Mouse (Mus musculus): ENCODE results near the gene Nkx2-5.

The Nkx2-5 gene

DNA sequence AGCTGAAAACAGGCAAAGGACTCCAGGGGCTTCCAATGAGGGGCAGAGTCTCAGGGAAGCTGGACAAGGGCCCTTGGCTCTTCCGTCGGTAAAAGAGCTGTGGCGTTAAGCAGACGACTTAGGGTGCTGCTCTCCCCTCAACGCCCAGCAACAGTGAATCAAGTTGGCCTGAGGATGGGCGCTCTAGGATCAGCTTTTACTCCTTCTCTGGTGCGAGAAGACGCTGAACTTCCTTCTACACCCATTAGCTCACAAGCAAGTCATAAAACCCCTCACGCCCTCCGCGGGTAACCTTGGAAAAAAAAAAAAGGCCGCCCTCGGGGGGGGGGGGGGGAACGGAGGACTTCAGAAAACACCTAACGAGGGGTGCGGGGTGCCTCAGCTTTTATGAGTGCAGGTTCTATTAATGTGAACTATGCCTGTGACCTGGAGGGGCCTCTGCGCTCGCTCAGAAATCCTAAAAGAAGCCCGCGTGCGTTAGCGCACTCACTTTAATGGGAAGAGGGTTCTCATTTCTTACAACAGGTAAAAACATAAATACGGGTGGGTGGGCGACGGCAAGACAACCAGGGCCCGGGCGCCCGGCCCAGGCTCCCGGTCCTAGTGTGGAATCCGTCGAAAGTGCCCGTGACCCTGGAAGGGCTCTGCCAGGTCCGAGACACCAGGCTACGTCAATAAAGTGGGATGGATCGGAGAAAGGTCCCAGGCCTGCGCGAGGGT, 6.5 kb downstream of the Nkx2-5 start:
- ATAC-seq (ENCODE audit: insufficient number of reproducible peaks, low FRiP score, low TSS enrichment), result no peak

- no peak for ATAC-seq (ENCODE audit: insufficient number of reproducible peaks, low FRiP score, low TSS enrichment)
These were observed 7.2 kb downstream of the Nkx2-5 start for GRCm38 (mm10) chr17:26837546-26837985.

DNA sequence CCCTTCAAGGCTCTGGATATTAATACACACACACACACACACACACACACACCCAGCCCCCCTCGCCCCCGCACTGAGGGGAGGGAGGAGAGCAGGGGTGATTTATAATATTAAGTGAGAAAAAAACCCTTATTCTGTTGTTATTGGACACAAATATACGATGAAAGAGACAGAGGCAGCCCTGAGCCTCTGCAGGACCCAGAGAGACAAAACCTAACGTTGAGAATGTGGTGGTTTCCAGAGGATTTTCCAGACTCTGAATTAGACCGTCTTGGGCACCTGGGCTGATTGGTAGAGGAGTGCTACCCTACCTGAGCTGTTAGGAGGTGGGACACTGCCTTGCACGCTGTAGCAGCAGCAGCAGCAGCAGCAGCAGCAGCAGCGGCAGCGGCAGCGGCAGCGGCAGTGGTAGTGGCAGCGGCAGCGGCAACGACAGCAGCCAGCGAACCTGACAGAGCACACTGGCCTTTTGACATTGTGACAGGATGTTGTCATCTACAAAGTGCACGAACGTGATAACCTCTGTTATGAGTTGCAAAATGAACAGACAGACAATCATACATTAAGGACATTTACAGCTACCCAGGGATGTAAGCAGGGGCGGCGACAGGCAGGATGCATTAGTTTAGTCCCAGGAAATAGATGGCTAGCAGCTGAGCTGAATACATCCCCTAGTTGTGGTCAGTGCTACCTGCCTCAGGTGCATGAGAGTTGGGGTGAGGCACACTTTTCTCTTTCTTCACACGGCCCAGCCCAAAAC, 7.8 kb downstream of the Nkx2-5 start:
- ATAC-seq (ENCODE audit: insufficient number of reproducible peaks, low FRiP score, low TSS enrichment), result no peak

GRCm38 (mm10) chr17:26836377-26836776, 8.4 kb downstream of the Nkx2-5 start:
- no peak for ATAC-seq (ENCODE audit: insufficient number of reproducible peaks, low FRiP score, low TSS enrichment)

- ATAC-seq (ENCODE audit: insufficient number of reproducible peaks, low FRiP score, low TSS enrichment), result no peak
These were observed 8.9 kb downstream of the Nkx2-5 start for GRCm38 (mm10) chr17:26835956-26836355.

- ATAC-seq (ENCODE audit: insufficient number of reproducible peaks, low FRiP score, low TSS enrichment), result no peak
These were observed 9.6 kb downstream of the Nkx2-5 start for GRCm38 (mm10) chr17:26834966-26835755.

- ATAC-seq (ENCODE audit: insufficient number of reproducible peaks, low FRiP score, low TSS enrichment), result no peak
These were observed 10.4 kb downstream of the Nkx2-5 start for GRCm38 (mm10) chr17:26834302-26834965.

- no peak for ATAC-seq (ENCODE audit: insufficient number of reproducible peaks, low FRiP score, low TSS enrichment)
These were observed 11.0 kb downstream of the Nkx2-5 start for GRCm38 (mm10) chr17:26833806-26834205.

DNA sequence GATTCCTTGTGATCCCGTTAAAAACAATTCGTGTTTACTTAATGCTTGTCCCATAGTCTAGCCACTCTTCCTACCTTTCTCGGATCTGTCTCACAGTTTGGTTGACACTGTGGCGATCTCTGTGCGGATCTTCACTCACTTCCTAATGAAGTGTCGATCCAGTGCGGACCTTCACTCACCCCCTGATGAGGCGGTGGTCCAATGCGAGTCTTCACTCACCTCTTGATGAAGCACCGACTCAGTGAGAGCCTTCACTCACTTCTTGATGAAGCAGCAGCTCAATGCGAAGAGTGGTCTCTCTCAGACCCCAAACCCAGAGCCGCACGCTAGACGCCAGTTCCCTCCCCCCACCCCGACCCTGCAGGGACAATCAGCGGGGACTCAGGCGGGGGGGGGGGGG, 18.7 kb downstream of the Nkx2-5 start:
- ATAC-seq (ENCODE audit: insufficient number of reproducible peaks, low FRiP score, low TSS enrichment), result no peak

GRCm38 (mm10) chr17:26817776-26818175, 27.0 kb downstream of the Nkx2-5 start:
- ATAC-seq (ENCODE audit: insufficient number of reproducible peaks, low FRiP score, low TSS enrichment), result no peak

- no peak for ATAC-seq (ENCODE audit: insufficient number of reproducible peaks, low FRiP score, low TSS enrichment)
These were observed 28.0 kb downstream of the Nkx2-5 start for GRCm38 (mm10) chr17:26816810-26817209.

- ATAC-seq (ENCODE audit: insufficient number of reproducible peaks, low FRiP score, low TSS enrichment), result no peak
These were observed 31.3 kb downstream of the Nkx2-5 start for GRCm38 (mm10) chr17:26813497-26813896.

GRCm38 (mm10) chr17:26812607-26813006, 32.2 kb downstream of the Nkx2-5 start:
- ATAC-seq (ENCODE audit: insufficient number of reproducible peaks, low FRiP score, low TSS enrichment), result no peak

- ATAC-seq (ENCODE audit: insufficient number of reproducible peaks, low FRiP score, low TSS enrichment), result no peak
These were observed 41.9 kb downstream of the Nkx2-5 start for GRCm38 (mm10) chr17:26802886-26803285.

- no peak for ATAC-seq (ENCODE audit: insufficient number of reproducible peaks, low FRiP score, low TSS enrichment)
These were observed 47.3 kb downstream of the Nkx2-5 start for GRCm38 (mm10) chr17:26797379-26798128.

GRCm38 (mm10) chr17:26795386-26795785, 49.4 kb downstream of the Nkx2-5 start:
- ATAC-seq (ENCODE audit: insufficient number of reproducible peaks, low FRiP score, low TSS enrichment), result no peak

DNA sequence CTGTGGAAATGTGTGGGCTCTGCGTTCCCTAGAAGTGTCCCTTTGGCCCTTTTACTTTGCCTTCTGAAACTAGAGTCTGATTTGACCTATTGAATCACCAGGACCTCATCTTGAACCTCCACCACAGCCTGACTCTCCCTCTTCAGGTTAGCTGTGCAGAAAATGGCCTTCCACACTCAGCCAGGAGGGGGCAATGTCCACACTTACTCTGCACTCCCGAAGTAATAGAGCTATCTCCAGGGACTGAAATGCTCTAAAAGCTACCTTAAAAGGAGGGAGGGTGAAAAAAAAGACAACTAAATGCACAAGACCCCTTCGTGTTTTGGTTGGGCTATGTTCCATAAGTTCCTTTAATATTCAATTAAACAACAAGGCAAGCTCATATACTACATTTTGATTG, 50.1 kb downstream of the Nkx2-5 start:
- no peak for ATAC-seq (ENCODE audit: insufficient number of reproducible peaks, low FRiP score, low TSS enrichment)

DNA sequence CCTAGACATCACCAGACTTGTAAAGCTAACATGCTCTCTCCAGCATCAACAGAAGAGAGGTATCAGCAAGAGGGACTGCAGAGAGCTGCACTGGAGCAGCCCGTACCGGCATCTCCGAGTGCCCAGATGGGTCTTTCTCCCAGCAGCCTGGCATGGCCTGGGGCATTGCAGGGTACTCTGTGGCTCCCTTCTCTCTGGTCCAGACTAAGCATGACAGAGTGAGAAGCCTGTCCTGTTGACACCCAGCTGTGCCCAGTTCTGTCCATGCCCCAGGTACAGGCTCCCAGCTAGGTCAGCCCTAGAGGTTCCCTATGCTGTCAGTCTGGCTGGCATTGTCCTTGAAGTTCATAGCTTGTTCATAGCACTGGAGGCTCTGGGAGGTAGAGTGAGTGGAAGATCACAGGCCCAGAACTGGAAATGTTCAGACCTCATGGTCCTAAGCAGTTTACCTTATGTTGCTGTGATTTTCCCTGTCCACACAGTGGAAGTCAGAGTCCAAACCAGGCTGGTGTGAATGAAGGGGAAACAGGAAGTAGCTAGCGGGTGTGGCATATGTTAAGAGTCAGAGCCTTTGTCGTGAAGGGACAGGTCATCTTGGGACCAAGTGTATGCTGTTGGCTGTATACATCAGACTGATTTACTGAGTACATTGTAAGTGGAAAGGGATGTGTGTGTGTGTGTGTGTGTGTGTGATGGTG, 51.6 kb downstream of the Nkx2-5 start:
- no peak for ATAC-seq (ENCODE audit: insufficient number of reproducible peaks, low FRiP score, low TSS enrichment)

- no peak for ATAC-seq (ENCODE audit: insufficient number of reproducible peaks, low FRiP score, low TSS enrichment)
These were observed 52.7 kb downstream of the Nkx2-5 start for GRCm38 (mm10) chr17:26792096-26792495.
